Mouse (Mus musculus) heart, adult 2 months (tissue): ENCODE measurements around the gene Hagh.

Experiments
- CTCF ChIP-seq: fragments of 200-600 bp; IDR thresholded peaks from 2 replicates; pipeline ENCODE4 v1.8.1; 2022; ENCODE audit warnings: antibody characterized with exemption, mild to moderate bottlenecking, moderate library complexity
- POLR2A ChIP-seq: fragments of 200-500 bp; IDR thresholded peaks from 2 replicates; pipeline ENCODE4 v1.6.1; 2011; ENCODE audit warnings: mild to moderate bottlenecking, low read depth, low read length, control low read depth; ENCODE audit not compliant: insufficient read depth

- TF ChIP-seq POLR2A, result no peak
- TF ChIP-seq CTCF, result no peak
These were observed 28.7 kb upstream of the Hagh start for GRCm38 (mm10) chr17:24811211-24811610.
